Mouse (Mus musculus) forebrain, embryonic 10.5 days (tissue): ENCODE measurements around the gene Thap8. TPM values are rescaled to one million over a fixed set of nuclear protein-coding genes. Genes with fewer than 3 reads are reported as not detected.

ENCODE experiments used
- DNase-seq: peaks from one replicate; pipeline ENCODE4 v3.0.0-alpha.2; 2017; ENCODE audit warnings: low spot score; ENCODE audit errors: extremely low spot score
- H3K27ac ChIP-seq: fragments of 300-500 bp; sonication (generic); 2 replicates; pipeline ENCODE4 v1.5.1; 2016; ENCODE audit warnings: mild to moderate bottlenecking
- H3K27me3 ChIP-seq: fragments of 300-500 bp; sonication (generic); 2 replicates; pipeline ENCODE4 v1.6.1; 2016; ENCODE audit warnings: mild to moderate bottlenecking; ENCODE audit not compliant: poor library complexity, severe bottlenecking
- H3K36me3 ChIP-seq: fragments of 300-500 bp; sonication (generic); replicated peaks from 2 replicates; pipeline ENCODE4 v1.6.1; 2016; ENCODE audit warnings: mild to moderate bottlenecking, moderate library complexity
- H3K4me1 ChIP-seq: fragments of 300-500 bp; sonication (generic); 2 replicates; pipeline ENCODE4 v1.6.1; 2016
- H3K4me3 ChIP-seq: fragments of 300-500 bp; sonication (generic); 2 replicates; pipeline ENCODE4 v1.5.1; 2016; ENCODE audit warnings: mild to moderate bottlenecking, moderate library complexity
- H3K9me3 ChIP-seq: fragments of 300-500 bp; sonication (generic); 2 replicates; pipeline ENCODE4 v1.6.1; 2016; ENCODE audit warnings: mild to moderate bottlenecking, moderate library complexity
- WGBS: fragments of 180-500 bp; shearing (Covaris S2); methylation state at CpG from one replicate; pipeline ENCODE4 v1.1.7; 2016; 5-methylcytosine and 5-hydroxymethylcytosine counted together
- polyA plus RNA-seq: library from polyadenylated mRNA; unstranded; fragments of >200 nt; fragmentation: Nextera tagmentation; extraction: Ambion mirVana; gene quantifications from 2 replicates; pipeline ENCODE4 v1.2.1, GENCODE M21; 2016

Gene Thap8
- polyA plus RNA-seq, 1 experiment from 2014 or later = 0.48 TPM

DNA sequence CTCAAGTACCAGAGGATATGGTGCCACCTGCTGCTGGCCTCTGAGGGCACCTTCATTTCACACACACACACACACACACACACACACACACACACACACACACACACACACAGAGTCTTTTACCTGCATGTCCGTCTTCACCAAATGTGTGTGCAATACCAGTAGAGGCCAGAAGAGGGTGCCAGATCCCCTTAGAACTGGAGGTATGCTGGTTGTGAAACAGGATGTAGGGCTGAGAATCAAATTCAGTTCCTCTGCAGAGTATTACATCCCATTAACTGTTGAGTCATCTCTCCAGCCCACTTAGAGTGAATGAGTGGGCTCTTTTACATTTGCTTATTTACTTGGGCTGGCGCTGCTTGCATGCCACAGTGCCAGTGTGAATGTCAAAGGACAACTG lies 45.5 kb downstream of the Thap8 start:
- peaks cover 6% of the 10 kb centered on the region for H3K27me3 ChIP-seq
- peak; percentile 57 for DNase-seq
- peaks cover 3% of the 10 kb centered on the region; the same call in 1 of the 2 replicates for H3K9me3 ChIP-seq
- H3K27ac ChIP-seq = no peak overlapping the region
- WGBS = 45% methylated on average over 2 of the region's 2 CpGs
- 0 out of 2 replicates have a peak, but pooled peaks cover under 1% of the 10 kb centered on the region for H3K36me3 ChIP-seq
- peaks cover 27% of the 10 kb centered on the region for H3K4me1 ChIP-seq
- no peak overlapping the region for H3K4me3 ChIP-seq

DNA sequence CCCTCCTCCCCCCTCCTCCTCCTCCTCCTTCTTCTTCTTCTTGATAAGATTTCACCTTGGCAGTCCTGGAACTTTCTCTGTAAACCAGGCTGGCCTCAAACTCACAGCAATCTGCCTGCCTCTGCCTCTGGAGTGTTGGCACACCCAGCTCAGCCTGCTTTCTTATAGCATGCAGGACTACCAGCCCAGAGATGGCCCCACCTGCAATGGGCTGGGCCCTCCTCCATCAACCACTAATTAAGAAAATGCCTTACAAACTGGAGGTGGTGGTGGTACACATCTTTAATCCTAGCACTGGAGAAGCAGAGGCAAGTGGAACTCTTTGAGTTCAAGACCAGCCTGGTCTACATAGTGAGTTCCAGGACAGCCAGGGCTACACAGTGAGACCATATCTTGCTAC lies 46.5 kb downstream of the Thap8 start:
- peaks cover 23% of the 10 kb centered on the region for H3K4me1 ChIP-seq
- no peak for DNase-seq
- no peak overlapping the region for H3K27ac ChIP-seq
- no peaks in the 10 kb centered on the region for H3K36me3 ChIP-seq
- H3K9me3 ChIP-seq = peaks cover 3% of the 10 kb centered on the region; the same call in 1 of the 2 replicates
- H3K4me3 ChIP-seq = no peak overlapping the region
- peaks cover 6% of the 10 kb centered on the region for H3K27me3 ChIP-seq

DNA sequence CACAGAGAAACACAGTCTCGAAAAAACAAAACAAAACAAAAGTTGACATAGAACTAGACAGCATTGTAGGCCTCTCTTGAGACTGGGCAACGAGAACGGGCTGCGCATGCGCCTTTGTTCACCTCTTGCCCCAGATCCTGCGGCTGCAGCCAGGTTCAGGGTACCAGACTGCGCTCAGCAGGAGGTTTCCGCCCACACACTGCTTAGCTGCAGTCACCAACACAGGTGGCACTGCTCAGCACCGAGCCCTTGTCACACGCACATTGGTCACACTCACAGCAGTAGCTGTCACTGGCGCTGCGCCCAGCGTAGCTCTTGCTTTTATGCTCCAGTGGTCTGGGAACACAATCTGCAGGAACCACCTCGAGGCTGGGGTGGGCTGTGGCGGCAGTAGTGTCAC lies 47.2 kb downstream of the Thap8 start:
- Histone ChIP-seq H3K4me1 (peaks cover 25% of the 10 kb centered on the region), H3K9me3 (peaks cover 3% of the 10 kb centered on the region; the same call in 1 of the 2 replicates), H3K4me3 (no peak overlapping the region), H3K36me3 (no peaks in the 10 kb centered on the region), H3K27ac (no peak overlapping the region), H3K27me3 (peaks cover 6% of the 10 kb centered on the region)
- 70% methylated on average over 15 of the region's 15 CpGs for WGBS
- DNase-seq = no peak

DNA sequence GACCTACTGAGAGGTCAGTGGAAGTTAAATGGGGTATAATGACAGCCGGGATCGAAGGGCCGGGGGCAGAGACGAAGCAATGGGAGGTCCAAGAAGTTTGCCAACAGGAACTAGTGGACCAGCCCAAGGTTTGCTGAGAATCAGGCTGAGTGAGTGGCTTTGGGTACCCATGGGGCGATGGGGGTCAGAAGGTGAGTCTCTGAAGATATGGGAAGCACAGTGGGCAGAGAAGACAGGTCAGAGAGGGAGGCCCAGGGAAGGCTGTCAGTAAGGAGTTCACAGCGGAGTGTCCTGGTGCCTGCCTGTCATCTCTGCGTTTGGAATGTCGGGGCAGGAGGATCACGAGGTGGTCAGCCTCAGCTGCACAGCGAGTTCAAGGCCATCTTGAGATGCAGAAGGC lies 48.5 kb downstream of the Thap8 start:
- H3K4me3 ChIP-seq = no peak overlapping the region
- peaks cover 19% of the 10 kb centered on the region for H3K4me1 ChIP-seq
- H3K27ac ChIP-seq = no peak overlapping the region
- H3K36me3 ChIP-seq = no peaks in the 10 kb centered on the region
- H3K9me3 ChIP-seq = peaks cover 3% of the 10 kb centered on the region; the same call in 1 of the 2 replicates
- WGBS = 62% methylated on average over 10 of the region's 10 CpGs
- DNase-seq = no peak
- H3K27me3 ChIP-seq = peaks cover 18% of the 10 kb centered on the region

DNA sequence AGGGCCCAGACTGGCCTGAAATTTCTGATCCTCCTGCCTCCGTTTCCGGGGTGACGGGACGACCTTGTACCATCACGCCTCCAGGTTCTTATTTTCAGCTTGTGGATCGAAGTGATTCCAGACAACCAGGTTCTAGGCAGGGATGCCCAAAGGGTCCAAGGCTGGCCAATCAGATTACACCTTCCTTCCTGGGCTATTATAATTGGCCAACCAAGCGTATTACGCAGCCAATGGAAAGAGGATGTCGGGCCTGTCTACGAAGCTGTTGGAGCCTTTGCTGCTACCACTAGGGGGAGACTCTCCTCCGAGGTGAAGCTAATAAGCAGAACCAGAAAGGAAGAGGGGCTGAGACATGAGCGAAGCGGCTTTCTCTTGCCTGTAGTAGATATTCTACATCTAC lies 52.0 kb downstream of the Thap8 start:
- DNase-seq = peak; percentile 89
- Histone ChIP-seq H3K4me1 (peaks cover 22% of the 10 kb centered on the region), H3K27me3 (peaks cover 42% of the 10 kb centered on the region), H3K9me3 (no peaks in the 10 kb centered on the region), H3K4me3 (peak overlapping the region; percentile 32), H3K27ac (no peak overlapping the region), H3K36me3 (no peaks in the 10 kb centered on the region)
- WGBS = 4% methylated on average over 13 of the region's 13 CpGs

DNA sequence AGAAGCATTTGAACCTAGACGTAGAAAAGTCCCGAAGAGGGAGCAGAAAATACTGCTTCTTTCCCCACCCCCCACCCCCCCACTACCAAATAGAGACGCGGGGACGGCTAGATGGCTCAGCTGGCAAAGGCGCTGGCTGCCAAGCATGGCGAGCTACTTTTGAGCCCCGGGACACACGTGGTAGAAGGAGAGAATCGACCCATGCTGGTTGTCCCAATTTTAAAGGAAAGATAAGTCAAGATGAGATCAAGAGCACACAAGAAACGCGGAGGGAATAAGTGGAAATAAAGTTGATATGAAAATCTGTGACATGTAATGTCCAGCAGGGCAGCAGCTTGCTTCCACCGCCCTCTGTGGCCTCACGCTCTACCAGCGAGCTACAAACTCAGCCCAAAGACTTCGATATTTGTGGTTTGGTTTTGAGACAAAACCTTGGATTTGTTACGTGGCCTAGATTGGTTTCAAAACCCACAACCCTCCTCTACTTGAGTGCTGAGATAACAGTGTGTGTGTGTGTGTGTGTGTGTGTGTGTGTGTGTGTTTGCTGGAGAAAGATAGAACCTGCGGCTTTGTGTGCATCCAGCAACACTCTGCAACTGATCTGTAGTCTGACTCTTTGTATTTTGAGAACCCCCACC lies 52.8 kb downstream of the Thap8 start:
- 71% methylated on average over 18 of the region's 18 CpGs for WGBS
- Histone ChIP-seq H3K27me3 (peaks cover 42% of the 10 kb centered on the region), H3K36me3 (no peaks in the 10 kb centered on the region), H3K4me1 (peaks cover 22% of the 10 kb centered on the region), H3K27ac (no peak overlapping the region), H3K9me3 (no peaks in the 10 kb centered on the region), H3K4me3 (peak overlapping the region; percentile 32; the same call in 1 of the 2 replicates)
- DNase-seq = no peak

DNA sequence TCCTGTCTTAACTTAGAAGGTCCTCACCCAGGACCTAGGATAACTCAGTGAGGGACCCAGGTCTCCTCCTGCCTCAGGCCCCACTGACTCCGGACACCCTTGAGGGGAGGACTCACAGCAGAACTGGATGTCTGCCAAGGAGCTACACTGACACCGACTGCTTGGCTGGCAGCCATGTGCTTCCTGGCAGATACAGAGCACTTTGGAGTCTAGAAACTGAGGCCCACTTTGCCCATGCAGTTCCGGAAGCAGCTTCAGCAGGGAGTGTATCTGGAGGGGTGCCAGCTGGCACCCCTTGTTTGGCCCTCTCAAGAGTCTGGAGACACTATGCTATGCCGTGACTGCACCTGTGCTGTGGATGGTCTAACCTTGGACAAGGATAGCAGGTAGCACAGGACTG lies 53.5 kb downstream of the Thap8 start:
- Histone ChIP-seq H3K36me3 (no peaks in the 10 kb centered on the region), H3K9me3 (no peaks in the 10 kb centered on the region), H3K4me3 (no peak overlapping the region), H3K27me3 (peaks cover 42% of the 10 kb centered on the region), H3K27ac (no peak overlapping the region), H3K4me1 (peaks cover 20% of the 10 kb centered on the region)
- DNase-seq = no peak
- 79% methylated on average over 4 of the region's 4 CpGs for WGBS

DNA sequence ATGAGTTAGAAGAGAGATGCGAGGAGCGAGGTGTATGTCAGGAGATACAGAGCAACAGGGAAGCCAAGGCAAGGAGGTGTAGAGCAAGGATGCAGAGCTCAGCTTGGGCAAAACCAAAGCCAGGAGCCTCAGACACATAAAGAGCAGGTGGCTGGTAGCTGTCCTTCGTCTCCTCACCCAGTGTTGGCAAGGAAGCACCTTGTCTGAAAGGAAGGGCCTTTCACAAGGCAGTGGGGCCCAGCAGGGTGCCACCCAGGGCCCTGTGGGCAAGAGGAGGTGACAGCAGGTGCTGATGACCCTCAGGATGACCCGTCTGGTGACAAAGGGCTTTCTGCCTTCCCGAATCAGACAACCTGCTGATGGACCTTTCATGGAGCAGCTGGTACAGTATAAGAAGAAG lies 54.7 kb downstream of the Thap8 start:
- Histone ChIP-seq H3K9me3 (no peaks in the 10 kb centered on the region), H3K4me1 (peaks cover 16% of the 10 kb centered on the region), H3K4me3 (no peak overlapping the region), H3K27ac (no peak overlapping the region), H3K36me3 (no peaks in the 10 kb centered on the region), H3K27me3 (peaks cover 42% of the 10 kb centered on the region)
- WGBS = 61% methylated on average over 5 of the region's 5 CpGs
- DNase-seq = no peak

DNA sequence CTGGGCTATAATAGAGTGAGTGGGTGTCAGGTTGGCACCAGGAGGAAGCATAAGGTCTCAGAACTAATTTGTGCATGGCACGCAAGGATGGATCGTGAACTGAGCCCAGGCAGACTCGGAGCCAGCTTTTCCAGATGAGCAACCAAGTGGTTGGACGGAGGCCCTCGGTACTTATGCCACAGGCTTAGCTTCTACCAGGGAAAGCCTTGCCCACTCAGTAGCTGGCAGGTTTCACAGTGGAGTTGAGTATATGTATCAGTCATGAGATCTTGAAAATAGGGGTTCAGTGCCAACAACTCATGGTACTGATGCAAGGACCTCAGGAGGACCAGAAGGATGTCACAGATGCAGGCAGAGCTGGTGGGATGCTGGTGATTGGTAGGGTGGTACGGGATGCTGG lies 55.8 kb downstream of the Thap8 start:
- Histone ChIP-seq H3K27ac (no peak overlapping the region), H3K27me3 (peaks cover 42% of the 10 kb centered on the region), H3K4me1 (peaks cover 16% of the 10 kb centered on the region), H3K9me3 (no peaks in the 10 kb centered on the region), H3K4me3 (no peak overlapping the region), H3K36me3 (no peaks in the 10 kb centered on the region)
- 82% methylated on average over 6 of the region's 6 CpGs for WGBS
- no peak for DNase-seq

DNA sequence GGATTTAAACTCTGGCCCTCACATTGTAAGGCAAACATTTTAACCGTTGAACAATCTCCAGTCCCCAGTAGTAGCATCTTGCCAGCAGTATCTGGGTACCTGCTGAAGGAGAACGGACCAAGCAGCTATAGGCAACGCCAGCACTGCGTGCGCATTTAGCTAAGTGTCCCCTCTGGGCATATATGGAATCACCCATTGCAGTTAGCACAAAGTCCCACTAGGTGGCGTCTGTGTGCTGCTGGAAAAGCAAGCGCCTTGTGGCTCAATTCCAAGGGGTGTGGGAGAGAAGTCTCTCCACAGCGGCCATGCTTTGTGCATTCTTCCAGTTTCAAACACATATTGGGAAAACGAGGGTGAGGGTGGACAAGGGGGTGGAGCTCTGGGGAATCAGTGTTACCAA lies 56.5 kb downstream of the Thap8 start:
- Histone ChIP-seq H3K4me1 (peaks cover 12% of the 10 kb centered on the region), H3K9me3 (no peaks in the 10 kb centered on the region), H3K36me3 (no peaks in the 10 kb centered on the region), H3K27me3 (peaks cover 42% of the 10 kb centered on the region), H3K27ac (no peak overlapping the region), H3K4me3 (no peak overlapping the region)
- DNase-seq = peak; percentile 84
- WGBS = 4% methylated on average over 9 of the region's 9 CpGs

DNA sequence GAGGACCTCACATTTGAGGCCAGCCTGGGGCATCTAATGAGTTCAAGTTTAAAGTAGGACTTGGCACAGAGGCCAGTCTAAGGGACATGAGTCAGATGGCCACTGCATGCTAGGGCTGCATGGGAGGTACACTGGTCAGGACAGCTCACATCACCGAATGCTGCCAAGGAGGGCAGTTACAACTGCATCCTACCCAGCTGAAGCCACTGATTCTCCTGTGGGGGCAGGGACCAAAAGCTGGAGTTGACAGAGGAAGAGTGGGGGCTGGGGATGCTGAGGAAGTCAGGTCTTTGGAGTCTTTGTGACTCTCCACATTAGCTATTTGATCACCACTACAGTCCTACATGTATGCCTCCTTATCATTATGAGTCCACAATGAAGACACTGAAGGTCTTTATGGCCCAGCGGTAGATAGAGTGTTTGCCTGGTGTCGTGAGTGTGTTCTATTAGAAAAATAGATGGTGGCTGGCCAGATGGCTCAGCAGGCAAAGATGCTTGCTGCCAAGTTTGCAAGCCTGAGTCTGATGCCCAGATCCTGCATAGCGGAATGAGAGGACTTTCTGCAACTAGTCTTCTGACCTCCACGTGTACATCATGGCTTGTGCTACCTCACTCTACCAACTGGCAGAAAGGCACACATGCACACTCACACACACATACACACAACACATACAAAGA lies 59.7 kb downstream of the Thap8 start:
- Histone ChIP-seq H3K36me3 (no peaks in the 10 kb centered on the region), H3K27ac (no peak overlapping the region), H3K27me3 (peaks cover 22% of the 10 kb centered on the region), H3K9me3 (no peaks in the 10 kb centered on the region), H3K4me1 (0 out of 2 replicates have a peak, but pooled peaks cover 2% of the 10 kb centered on the region), H3K4me3 (no peak overlapping the region)
- no peak for DNase-seq
- WGBS = 74% methylated on average over 5 of the region's 5 CpGs
